Mouse (Mus musculus) hindbrain, embryonic 14.5 days (tissue): Measurements from ENCODE around the gene Olfr922. TPM values are rescaled to one million over a fixed set of nuclear protein-coding genes. Genes with fewer than 3 reads are reported as not detected.

Experiments
- polyA plus RNA-seq: library from polyadenylated mRNA; unstranded; fragments of >200 nt; fragmentation: Nextera tagmentation; extraction: Ambion mirVana; gene quantifications from 2 replicates; pipeline ENCODE4 v1.2.1, GENCODE M21; 2014

Gene Olfr922
- polyA plus RNA-seq, 1 experiment from 2014 or later: not detected

Other genes with a start within 250 kb of the Olfr922 start
- gene Olfr912, start 234.4 kb upstream of the Olfr922 start, polyA plus RNA-seq: not detected in 2 replicates
- gene Olfr913, start 221.9 kb upstream of the Olfr922 start, polyA plus RNA-seq: not detected in 2 replicates
- gene Olfr914, start 209.5 kb upstream of the Olfr922 start, polyA plus RNA-seq: not detected in 2 replicates
- gene Olfr916, start 154.7 kb upstream of the Olfr922 start, polyA plus RNA-seq: not detected in 2 replicates
- not detected in 2 replicates for gene Olfr917, start 148.8 kb upstream of the Olfr922 start, polyA plus RNA-seq
- gene Olfr918, start 140.0 kb upstream of the Olfr922 start, polyA plus RNA-seq: not detected in 2 replicates
- gene Olfr919, start 110.9 kb upstream of the Olfr922 start, polyA plus RNA-seq: not detected in 2 replicates
- 9.8 and 10.1 TPM in 2 replicates for gene Vwa5a, start 96.3 kb upstream of the Olfr922 start, polyA plus RNA-seq
- gene Olfr920, start 62.3 kb upstream of the Olfr922 start, polyA plus RNA-seq: not detected in 2 replicates
- not detected in 2 replicates for gene Olfr921, start 41.5 kb upstream of the Olfr922 start, polyA plus RNA-seq
- not detected in 2 replicates for gene Olfr923, start 11.9 kb downstream of the Olfr922 start, polyA plus RNA-seq
- not detected in 2 replicates for gene Olfr924, start 29.8 kb downstream of the Olfr922 start, polyA plus RNA-seq
- not detected in 2 replicates for gene Olfr26, start 40.4 kb downstream of the Olfr922 start, polyA plus RNA-seq
- not detected in 2 replicates for gene Olfr926, start 62.5 kb downstream of the Olfr922 start, polyA plus RNA-seq
- gene Olfr930, start 115.2 kb downstream of the Olfr922 start, polyA plus RNA-seq: not detected in 2 replicates
- gene Olfr933, start 157.7 kb downstream of the Olfr922 start, polyA plus RNA-seq: not detected in 2 replicates
- gene Olfr934, start 173.7 kb downstream of the Olfr922 start, polyA plus RNA-seq: not detected in 2 replicates
- gene Olfr935, start 185.1 kb downstream of the Olfr922 start, polyA plus RNA-seq: not detected in 2 replicates
- gene Olfr146, start 208.8 kb downstream of the Olfr922 start, polyA plus RNA-seq: not detected in 2 replicates